Mouse (Mus musculus): Measurements from ENCODE around the gene Smg5. TPM values are rescaled to one million over a fixed set of nuclear protein-coding genes. Genes with fewer than 3 reads are reported as not detected.

The Smg5 gene
- polyA plus RNA-seq, 1 experiment from 2014 or later = 15.9 TPM

- peak; percentile 94 for ATAC-seq (ENCODE audit: low FRiP score, low TSS enrichment)
- TF ChIP-seq EP300 (optimal IDR thresholded peaks at IDR 0.05) = peak; percentile 79
- peak; percentile 1; the same call in 1 of the 2 replicates for TF ChIP-seq CTCF (IDR thresholded peaks at IDR 0.05; ENCODE audit: low read depth)
- no peaks in the 10 kb centered on the region; the same call in 1 of the 2 replicates for H3K4me1 ChIP-seq (replicated peaks; ENCODE audit: control insufficient read depth, insufficient read depth)
- H3K4me3 ChIP-seq (ENCODE audit: low read depth, low read length) = peak within 1 kb of the TSS; percentile 70
- H3K36me3 ChIP-seq (ENCODE audit: control insufficient read depth, insufficient read depth, low read length) = peaks cover 5% of the 10 kb centered on the region
- H3K27ac ChIP-seq (replicated peaks) = peak within 1 kb of the TSS; percentile 96
- H3K9me3 ChIP-seq (ENCODE audit: control insufficient read depth, low read length) = no peaks in the 10 kb centered on the region
- WGBS = under 1% methylated on average over 54 of the region's 54 CpGs
- peak within 1 kb of the TSS; percentile 67 for H3K4me2 ChIP-seq (replicated peaks; ENCODE audit: low read depth)
- H3K9ac ChIP-seq (ENCODE audit: low read length) = peak within 1 kb of the TSS; percentile 89
- H3K27me3 ChIP-seq (ENCODE audit: control insufficient read depth, insufficient read depth, low read length) = no peaks in the 10 kb centered on the region
- peak; percentile 95 for DNase-seq (ENCODE audit: low spot score)
These were observed 73.9 kb downstream of the Smg5 start, which contains the start of gene Pmf1 for GRCm38 (mm10) chr3:88409741-88410644. Gene Pmf1 (minus strand): TSS chr3:88410331.

DNA sequence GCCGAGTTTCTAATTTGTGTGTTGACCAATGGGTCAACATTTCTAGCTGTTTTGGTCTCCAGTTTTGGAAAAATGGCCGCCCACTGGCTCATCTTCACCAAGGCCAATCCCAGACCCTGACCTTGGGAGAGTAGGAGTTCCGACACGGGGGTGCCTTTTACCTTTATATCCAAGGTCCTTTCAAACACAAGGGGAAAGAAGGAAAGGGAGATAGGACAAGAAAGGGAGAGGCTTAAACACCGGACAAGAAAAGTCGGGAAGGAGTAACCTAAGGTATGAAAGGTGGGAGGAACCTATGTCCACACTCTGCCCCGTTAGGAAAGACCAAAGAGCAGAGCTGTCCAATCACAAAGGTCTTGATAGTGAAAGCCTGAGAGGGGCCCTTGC, 74.6 kb downstream of the Smg5 start:
- H3K9me3 ChIP-seq (ENCODE audit: control insufficient read depth, low read length) = no peaks in the 10 kb centered on the region
- H3K27me3 ChIP-seq (ENCODE audit: control insufficient read depth, insufficient read depth, low read length) = no peaks in the 10 kb centered on the region
- TF ChIP-seq CTCF (IDR thresholded peaks at IDR 0.05; ENCODE audit: low read depth) = no peak
- TF ChIP-seq EP300 (optimal IDR thresholded peaks at IDR 0.05) = no peak
- no peak for DNase-seq (ENCODE audit: low spot score)
- H3K36me3 ChIP-seq (ENCODE audit: control insufficient read depth, insufficient read depth, low read length) = peaks cover 5% of the 10 kb centered on the region
- H3K4me1 ChIP-seq (replicated peaks; ENCODE audit: control insufficient read depth, insufficient read depth) = no peaks in the 10 kb centered on the region; the same call in 1 of the 2 replicates
- 17% methylated on average over 7 of the region's 7 CpGs for WGBS
- peak overlapping the region; percentile 96 for H3K27ac ChIP-seq (replicated peaks)
- peak overlapping the region; percentile 67 for H3K4me2 ChIP-seq (replicated peaks; ENCODE audit: low read depth)
- peak overlapping the region; percentile 70 for H3K4me3 ChIP-seq (ENCODE audit: low read depth, low read length)
- peak overlapping the region; percentile 89; the same call in 1 of the 2 replicates for H3K9ac ChIP-seq (ENCODE audit: low read length)
- ATAC-seq (ENCODE audit: low FRiP score, low TSS enrichment) = no peak; the same call in 1 of the 2 replicates

DNA sequence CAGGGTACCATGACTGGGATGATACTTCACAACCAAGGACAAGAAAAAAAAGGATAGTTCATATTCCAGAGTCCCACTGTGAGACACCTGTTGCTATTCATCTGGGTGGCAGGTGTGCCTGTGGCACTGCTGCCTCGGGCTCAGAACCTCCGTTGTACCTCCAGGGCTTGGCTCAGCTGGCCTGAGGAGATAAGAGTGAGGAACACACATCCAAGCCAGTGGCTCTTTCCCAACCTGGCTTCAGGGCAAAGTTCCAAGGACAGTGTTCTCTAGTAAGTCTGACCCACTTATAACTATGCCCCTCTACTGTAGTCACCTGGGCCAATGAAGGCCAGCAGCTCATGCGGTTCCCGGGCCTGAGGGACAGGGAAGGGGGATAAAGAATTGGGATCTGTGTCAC, 75.6 kb downstream of the Smg5 start:
- Histone ChIP-seq H3K9ac (ENCODE audit: low read length) (no peak overlapping the region), H3K27ac (replicated peaks) (no peak overlapping the region), H3K9me3 (ENCODE audit: control insufficient read depth, low read length) (no peaks in the 10 kb centered on the region), H3K36me3 (ENCODE audit: control insufficient read depth, insufficient read depth, low read length) (peaks cover 5% of the 10 kb centered on the region), H3K4me1 (replicated peaks; ENCODE audit: control insufficient read depth, insufficient read depth) (no peaks in the 10 kb centered on the region), H3K27me3 (ENCODE audit: control insufficient read depth, insufficient read depth, low read length) (no peaks in the 10 kb centered on the region), H3K4me3 (ENCODE audit: low read depth, low read length) (no peak overlapping the region), H3K4me2 (replicated peaks; ENCODE audit: low read depth) (no peak overlapping the region)
- ATAC-seq (ENCODE audit: low FRiP score, low TSS enrichment) (no peak), DNase-seq (ENCODE audit: low spot score) (no peak)
- TF ChIP-seq EP300 (optimal IDR thresholded peaks at IDR 0.05) = no peak
- TF ChIP-seq CTCF (IDR thresholded peaks at IDR 0.05; ENCODE audit: low read depth) = no peak
- WGBS = 85% methylated on average over 4 of the region's 4 CpGs

Other genes with a start within 250 kb of the Smg5 start
- gene Mef2d, start 193.9 kb upstream of the Smg5 start, polyA plus RNA-seq (2015; fragmentation: Nextera tagmentation; extraction: Ambion mirVana) = 10.6 and 13.0 TPM in 2 replicates
- 19.4 and 27.0 TPM in 2 replicates for gene Rhbg, start 81.6 kb upstream of the Smg5 start, polyA plus RNA-seq (2015; fragmentation: Nextera tagmentation; extraction: Ambion mirVana)
- gene Gm38392, start 49.0 kb upstream of the Smg5 start, polyA plus RNA-seq (2015; fragmentation: Nextera tagmentation; extraction: Ambion mirVana) = 0.36 and 2.0 TPM in 2 replicates
- gene Tsacc, start 39.3 kb upstream of the Smg5 start, polyA plus RNA-seq (2015; fragmentation: Nextera tagmentation; extraction: Ambion mirVana) = 9.1 and 9.3 TPM in 2 replicates
- 230 and 233 TPM in 2 replicates for gene Cct3, start 39.1 kb upstream of the Smg5 start, polyA plus RNA-seq (2015; fragmentation: Nextera tagmentation; extraction: Ambion mirVana)
- gene Glmp, start 11.2 kb upstream of the Smg5 start, polyA plus RNA-seq (2015; fragmentation: Nextera tagmentation; extraction: Ambion mirVana) = 161 and 166 TPM in 2 replicates
- gene Tmem79, start 112 bp upstream of the Smg5 start, polyA plus RNA-seq (2015; fragmentation: Nextera tagmentation; extraction: Ambion mirVana) = 51.9 and 54.1 TPM in 2 replicates
- 12.3 and 16.2 TPM in 2 replicates for gene Paqr6, start 28.3 kb downstream of the Smg5 start, polyA plus RNA-seq (2015; fragmentation: Nextera tagmentation; extraction: Ambion mirVana)
- 199 and 225 TPM in 2 replicates for gene Bglap3, start 36.5 kb downstream of the Smg5 start, polyA plus RNA-seq (2015; fragmentation: Nextera tagmentation; extraction: Ambion mirVana)
- 20.1 and 24.9 TPM in 2 replicates for gene Bglap2, start 42.4 kb downstream of the Smg5 start, polyA plus RNA-seq (2015; fragmentation: Nextera tagmentation; extraction: Ambion mirVana)
- 0.64 TPM in 1 of 2 replicates, not detected in the other for gene Bglap, start 48.2 kb downstream of the Smg5 start, polyA plus RNA-seq (2015; fragmentation: Nextera tagmentation; extraction: Ambion mirVana)
- 55.6 and 58.1 TPM in 2 replicates for gene Pmf1, start 74.1 kb downstream of the Smg5 start, polyA plus RNA-seq (2015; fragmentation: Nextera tagmentation; extraction: Ambion mirVana)
- 9.7 and 9.8 TPM in 2 replicates for gene Slc25a44, start 88.9 kb downstream of the Smg5 start, polyA plus RNA-seq (2015; fragmentation: Nextera tagmentation; extraction: Ambion mirVana)
- 27.9 and 32.7 TPM in 2 replicates for gene Sema4a, start 124.9 kb downstream of the Smg5 start, polyA plus RNA-seq (2015; fragmentation: Nextera tagmentation; extraction: Ambion mirVana)
- gene Lmna, start 173.7 kb downstream of the Smg5 start, polyA plus RNA-seq (2015; fragmentation: Nextera tagmentation; extraction: Ambion mirVana) = 250 and 267 TPM in 2 replicates
- 3.3 and 3.4 TPM in 2 replicates for gene Mex3a, start 196.1 kb downstream of the Smg5 start, polyA plus RNA-seq (2015; fragmentation: Nextera tagmentation; extraction: Ambion mirVana)
- 252 and 271 TPM in 2 replicates for gene Rab25, start 212.0 kb downstream of the Smg5 start, polyA plus RNA-seq (2015; fragmentation: Nextera tagmentation; extraction: Ambion mirVana)
- 154 and 157 TPM in 2 replicates for gene Lamtor2, start 216.8 kb downstream of the Smg5 start, polyA plus RNA-seq (2015; fragmentation: Nextera tagmentation; extraction: Ambion mirVana)
- 19.5 and 21.8 TPM in 2 replicates for gene Ubqln4, start 217.5 kb downstream of the Smg5 start, polyA plus RNA-seq (2015; fragmentation: Nextera tagmentation; extraction: Ambion mirVana)
- 257 and 271 TPM in 2 replicates for gene Ssr2, start 239.6 kb downstream of the Smg5 start, polyA plus RNA-seq (2015; fragmentation: Nextera tagmentation; extraction: Ambion mirVana)